Mouse (Mus musculus): ENCODE data around the gene Sox9. TPM values are rescaled to one million over a fixed set of nuclear protein-coding genes. Genes with fewer than 3 reads are reported as not detected.
A peak's percentile ranks its signal among the peaks of the same experiment; 100 is the strongest.

Gene Sox9
- total RNA-seq (2021) = 10 to 100 TPM; 25.8 to 27.2 TPM

DNA sequence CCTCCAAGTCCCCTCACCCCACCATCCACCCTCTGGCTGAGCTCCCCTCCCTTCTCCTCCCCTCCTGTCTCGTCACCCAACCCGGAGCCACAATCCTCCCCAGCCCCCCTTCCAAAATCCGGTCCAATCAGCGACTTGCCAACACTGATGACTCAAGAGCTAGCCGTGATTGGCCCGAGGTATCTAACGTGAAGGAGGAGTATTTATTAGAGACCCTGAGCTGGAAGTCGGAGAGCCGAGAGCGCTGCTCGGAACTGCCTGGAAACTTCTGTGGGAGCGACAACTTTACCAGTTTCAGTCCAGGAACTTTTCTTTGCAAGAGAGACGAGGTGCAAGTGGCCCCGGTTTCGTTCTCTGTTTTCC, at the start of gene Sox9:
TSS of gene Sox9 (plus strand) at position 231 of the 363 bp plus-strand sequence.
- peak; percentile 81 to 84 for DNase-seq

DNA sequence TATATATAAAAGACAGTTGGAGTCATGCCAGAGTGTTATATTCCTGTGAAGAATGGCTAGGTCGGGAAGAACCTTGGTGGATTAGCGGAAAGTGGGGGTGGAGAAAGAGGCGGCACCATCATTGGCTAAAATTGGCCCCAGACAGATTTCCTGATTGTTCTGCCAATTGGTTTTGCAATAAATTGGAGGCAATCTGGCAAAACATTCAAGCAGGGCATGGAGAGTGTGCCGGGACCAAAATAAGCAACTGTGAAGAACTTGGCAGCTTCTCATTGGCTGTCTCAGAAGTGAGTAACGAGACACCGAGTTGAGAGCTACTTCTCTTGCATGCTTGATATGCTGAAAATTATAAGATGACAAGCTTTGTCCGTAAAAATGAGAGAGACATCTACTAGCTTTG, 49.6 kb upstream of the Sox9 start:
- DNase-seq = peak; percentile 32 to 40

- no peak for DNase-seq
These were observed 45.0 kb upstream of the Sox9 start for GRCm38 (mm10) chr11:112737071-112737470.

GRCm38 (mm10) chr11:112739681-112740080, 42.3 kb upstream of the Sox9 start:
- DNase-seq = no peak

- DNase-seq = no peak
These were observed 25.5 kb upstream of the Sox9 start for GRCm38 (mm10) chr11:112756516-112756915.

DNA sequence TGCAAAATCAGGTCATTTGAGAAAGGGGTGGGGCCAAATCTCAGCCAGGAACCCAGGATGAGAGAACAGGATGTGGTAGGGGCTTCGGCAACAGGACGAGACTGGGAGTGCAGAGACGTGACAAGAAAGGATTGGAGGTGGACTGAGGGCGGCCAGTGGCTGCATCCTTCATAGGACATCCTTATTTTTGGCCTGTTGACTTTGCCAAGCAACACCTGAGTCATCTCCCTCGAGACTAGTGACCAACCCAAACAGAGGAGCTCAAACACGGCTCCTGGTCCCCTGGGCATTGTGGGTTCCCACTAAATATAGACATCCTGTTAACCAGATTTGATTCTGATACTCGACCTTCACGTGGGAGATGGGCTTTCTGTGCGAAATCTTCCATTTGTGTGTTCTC, 24.0 kb upstream of the Sox9 start:
- DNase-seq = no peak

GRCm38 (mm10) chr11:112766956-112767355, 15.1 kb upstream of the Sox9 start:
- DNase-seq = no peak

DNA sequence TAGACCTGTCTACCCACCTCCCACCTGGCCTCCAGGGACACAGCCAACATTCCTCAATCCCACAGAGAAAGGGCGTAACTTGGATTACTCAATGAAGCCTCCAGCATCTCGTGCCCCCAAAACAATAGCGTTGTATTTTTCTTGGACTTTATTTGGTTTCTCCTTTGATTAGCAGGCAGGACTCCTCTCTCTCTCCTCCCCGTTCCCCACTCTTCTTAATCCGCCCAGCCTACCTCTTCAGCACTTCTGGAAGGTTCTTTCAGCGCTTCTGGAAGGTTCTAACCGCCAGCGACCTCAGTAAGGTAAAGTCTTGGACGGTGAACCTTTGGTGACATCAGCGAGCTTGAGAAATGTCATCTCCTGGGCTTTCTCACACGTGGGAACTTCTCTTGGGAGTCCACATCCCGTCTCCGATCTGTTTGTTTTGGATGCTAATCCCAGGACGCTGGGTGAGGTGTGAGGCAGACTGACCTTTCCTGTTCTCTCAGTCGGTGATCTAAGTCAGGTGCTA, 14.4 kb upstream of the Sox9 start:
- no peak for DNase-seq

DNA sequence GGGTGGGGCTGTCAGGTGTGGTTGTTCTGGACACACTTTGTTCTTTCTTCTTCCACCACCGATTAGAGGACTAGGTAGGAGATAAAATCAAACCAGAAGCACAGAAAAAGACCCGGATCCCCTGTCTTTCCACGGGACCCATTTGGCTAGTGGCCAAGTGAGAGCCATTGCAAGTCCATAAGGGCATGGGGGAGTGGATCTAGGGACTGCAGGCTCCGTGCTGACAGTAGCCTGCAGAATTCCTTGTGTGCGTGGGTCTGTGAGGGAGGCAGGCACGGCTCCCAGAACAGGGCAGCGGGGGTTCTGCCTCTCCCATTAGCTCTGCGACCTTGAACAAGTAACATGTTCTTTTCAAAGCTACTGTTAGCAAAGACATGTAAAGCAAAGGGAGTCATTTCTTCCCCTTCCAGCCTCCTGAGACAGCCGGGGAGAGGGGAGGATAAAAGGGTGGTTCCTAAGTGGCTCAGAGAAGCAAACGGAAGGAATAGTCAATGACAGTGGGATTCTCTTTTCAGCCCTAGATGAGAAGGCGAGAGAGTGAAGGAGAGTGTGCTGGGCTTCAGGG, 9.2 kb upstream of the Sox9 start:
- no peak for DNase-seq

GRCm38 (mm10) chr11:112779762-112780161, 2.3 kb upstream of the Sox9 start:
- peak; percentile 16 to 33 for DNase-seq

- DNase-seq = no peak
These were observed 1.6 kb upstream of the Sox9 start for GRCm38 (mm10) chr11:112780394-112780920.

GRCm38 (mm10) chr11:112781035-112781911, 751 bp upstream of the Sox9 start:
- peak; percentile 69 to 70 for DNase-seq

- DNase-seq = peak; percentile 15 to 24
These were observed 515 bp downstream of the Sox9 start for GRCm38 (mm10) chr11:112782357-112783121.

GRCm38 (mm10) chr11:112783401-112784346, 1.6 kb downstream of the Sox9 start:
- no peak for DNase-seq

GRCm38 (mm10) chr11:112784347-112784902, 2.4 kb downstream of the Sox9 start:
- no peak for DNase-seq

- peak; percentile 23 to 26 for DNase-seq
These were observed 2.9 kb downstream of the Sox9 start for GRCm38 (mm10) chr11:112784903-112785381.

GRCm38 (mm10) chr11:112785581-112785980, 3.6 kb downstream of the Sox9 start:
- DNase-seq = no peak

GRCm38 (mm10) chr11:112786427-112786826, 4.4 kb downstream of the Sox9 start:
- no peak for DNase-seq

DNA sequence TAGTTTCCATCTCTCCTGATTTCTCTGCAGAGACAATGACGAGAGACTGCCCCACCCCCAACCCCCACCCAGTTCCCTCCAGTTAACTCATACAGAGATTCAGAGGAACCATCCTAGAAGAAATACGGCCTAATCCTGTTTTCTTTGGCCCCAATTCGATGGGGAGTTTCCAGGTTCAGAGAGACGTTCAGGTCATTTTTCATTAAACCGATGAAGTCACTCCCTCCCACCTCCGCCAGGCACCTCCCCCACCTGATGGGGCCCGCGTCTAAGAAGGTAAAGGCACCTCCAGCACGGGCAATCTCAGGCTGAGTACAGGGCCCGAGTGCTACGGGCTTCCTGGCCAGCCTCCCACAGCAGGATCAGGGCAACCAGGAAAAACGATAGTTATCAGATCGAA, 6.3 kb downstream of the Sox9 start:
- DNase-seq = no peak

GRCm38 (mm10) chr11:112796379-112796778, 14.4 kb downstream of the Sox9 start:
- DNase-seq = no peak

- DNase-seq = peak; percentile 25 to 27
These were observed 16.9 kb downstream of the Sox9 start for GRCm38 (mm10) chr11:112798831-112799382.

Measured in layer of hippocampus, postnatal 36 days (tissue).